Mouse (Mus musculus) hindbrain, embryonic 10.5 days (tissue): ENCODE measurements at regions not wholly inside any gene's neighbourhood (a gene's known extent, or its start where the extent isn't known, plus 50 kb on each side); places are given as distances from the start of the nearest gene placed in this dataset.

ENCODE experiments used
- DNase-seq: peaks from one replicate; pipeline ENCODE4 v3.0.0-alpha.2; 2017; ENCODE audit warnings: low spot score
- H3K27ac ChIP-seq: fragments of 300-500 bp; sonication (generic); 2 replicates; pipeline ENCODE4 v1.5.1; 2016; ENCODE audit warnings: mild to moderate bottlenecking, moderate library complexity
- H3K27me3 ChIP-seq: fragments of 300-500 bp; sonication (generic); 2 replicates; pipeline ENCODE4 v1.6.1; 2016; ENCODE audit warnings: mild to moderate bottlenecking; ENCODE audit not compliant: poor library complexity, insufficient read depth, severe bottlenecking
- H3K36me3 ChIP-seq: fragments of 300-500 bp; sonication (generic); 2 replicates; pipeline ENCODE4 v1.6.1; 2016; ENCODE audit warnings: mild to moderate bottlenecking, moderate library complexity
- H3K4me1 ChIP-seq: fragments of 300-500 bp; sonication (generic); replicated peaks from 2 replicates; pipeline ENCODE4 v1.6.1; 2016; ENCODE audit warnings: mild to moderate bottlenecking
- H3K4me3 ChIP-seq: fragments of 300-500 bp; sonication (generic); 2 replicates; pipeline ENCODE4 v1.5.1; 2016; ENCODE audit warnings: mild to moderate bottlenecking, moderate library complexity
- H3K9me3 ChIP-seq: fragments of 300-500 bp; sonication (generic); 2 replicates; pipeline ENCODE4 v1.6.1; 2016; ENCODE audit warnings: mild to moderate bottlenecking, moderate library complexity
- WGBS: fragments of 180-500 bp; shearing (Covaris S2); methylation state at CpG from one replicate; pipeline ENCODE4 v1.1.7; 2016; 5-methylcytosine and 5-hydroxymethylcytosine counted together

DNA sequence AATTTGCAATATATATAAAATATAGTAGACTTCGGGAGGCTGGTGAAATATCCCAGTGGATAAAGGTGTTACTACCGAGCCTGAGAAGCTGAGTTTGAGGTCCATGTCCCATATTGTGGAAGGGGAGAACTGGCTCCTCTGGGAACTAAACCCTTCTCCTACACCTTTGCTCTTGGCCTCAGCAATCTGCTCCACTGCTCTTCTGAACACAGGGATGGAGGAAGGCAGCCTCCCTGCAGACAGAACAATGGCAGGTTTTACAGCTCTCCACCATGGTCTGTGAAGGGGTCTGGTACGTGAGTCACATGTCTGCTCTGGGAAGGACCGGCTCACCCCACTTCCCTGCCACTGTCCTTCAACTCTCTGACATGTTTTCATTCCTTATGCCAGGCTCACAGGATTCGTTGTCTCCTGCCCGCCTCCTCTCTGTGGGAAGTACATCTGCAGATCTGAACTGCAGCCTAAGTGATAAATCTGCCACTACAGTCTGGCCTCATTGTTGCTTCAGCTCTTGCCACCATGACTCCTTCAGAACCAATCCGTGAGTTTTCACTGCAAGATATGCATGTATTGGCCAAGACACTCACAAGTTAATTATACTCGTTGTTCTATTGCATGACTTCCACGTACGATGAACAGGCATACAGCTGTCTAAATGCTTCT is 220.0 kb upstream of the Gm9767 start:
- Histone ChIP-seq H3K27ac (no peak overlapping the region), H3K4me3 (no peak overlapping the region), H3K4me1 (no peaks in the 10 kb centered on the region), H3K36me3 (no peaks in the 10 kb centered on the region), H3K9me3 (no peaks in the 10 kb centered on the region), H3K27me3 (no peaks in the 10 kb centered on the region)
- no peak for DNase-seq
- 69% methylated on average over 10 of the region's 10 CpGs for WGBS

DNA sequence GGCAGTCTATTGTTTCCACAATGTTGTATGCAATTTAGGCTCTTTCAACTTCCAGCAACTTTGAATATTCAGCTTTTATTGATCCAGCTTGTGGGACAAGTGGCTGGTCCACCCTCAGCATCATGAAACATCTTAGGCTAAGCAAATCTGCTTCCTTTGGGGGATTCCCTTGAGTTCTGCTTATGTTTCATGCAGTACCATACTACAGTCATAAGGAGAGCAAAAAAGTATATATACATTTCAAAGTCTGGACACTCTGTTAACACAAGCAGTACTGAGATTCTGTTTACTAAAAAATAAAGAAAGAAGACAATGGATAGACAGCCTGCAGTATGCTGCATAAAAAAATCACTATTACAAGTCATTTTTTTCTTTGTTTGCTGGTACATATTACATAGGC is 233.7 kb upstream of the Gm9767 start:
- H3K4me3 ChIP-seq: no peak overlapping the region
- H3K27me3 ChIP-seq: no peaks in the 10 kb centered on the region
- no peaks in the 10 kb centered on the region for H3K9me3 ChIP-seq
- DNase-seq: no peak
- no peaks in the 10 kb centered on the region for H3K36me3 ChIP-seq
- no peak overlapping the region for H3K27ac ChIP-seq
- no peaks in the 10 kb centered on the region for H3K4me1 ChIP-seq

DNA sequence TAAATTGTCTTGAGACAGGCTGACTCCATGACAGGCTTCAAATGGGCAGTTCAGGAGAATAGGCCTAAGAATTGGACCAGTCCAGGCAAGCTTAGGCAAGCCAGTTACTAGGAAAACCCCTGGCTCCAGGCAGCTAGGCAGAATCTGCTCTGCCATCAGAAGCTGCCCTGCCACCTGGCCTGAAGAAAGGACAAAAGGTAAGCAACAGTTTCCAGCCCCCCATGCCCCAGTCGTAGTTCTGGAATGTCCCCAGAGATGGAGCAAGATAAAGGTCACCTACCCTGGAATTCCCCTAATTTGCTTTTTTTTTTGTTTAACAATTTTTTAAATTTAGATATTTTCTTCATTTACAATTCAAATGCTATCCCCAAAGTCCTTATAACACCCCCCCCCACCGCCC is 248.8 kb upstream of the Gm9767 start:
- WGBS: 80% methylated on average over 2 of the region's 2 CpGs
- Histone ChIP-seq H3K9me3 (no peaks in the 10 kb centered on the region), H3K27ac (no peak overlapping the region), H3K36me3 (no peaks in the 10 kb centered on the region), H3K4me1 (no peaks in the 10 kb centered on the region), H3K4me3 (no peak overlapping the region), H3K27me3 (no peaks in the 10 kb centered on the region)
- DNase-seq: no peak

DNA sequence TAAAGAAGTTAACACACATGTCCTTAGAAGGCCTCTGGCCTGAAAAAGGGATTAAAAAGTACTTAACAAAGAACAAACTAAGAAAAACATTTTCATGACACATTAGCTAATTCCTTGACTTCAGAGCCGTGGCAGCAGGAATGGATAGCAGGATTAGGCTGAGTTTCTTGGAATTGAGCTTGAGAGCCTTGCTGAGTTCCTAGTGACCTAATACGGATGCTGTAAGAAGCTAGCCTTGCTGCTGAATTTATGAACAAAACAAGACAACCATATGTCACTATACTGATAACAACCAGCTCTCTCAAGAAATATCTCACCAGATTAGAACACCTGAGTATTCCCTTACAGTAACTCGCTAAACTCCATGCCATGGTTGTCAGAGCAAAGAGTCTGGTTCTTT is 268.2 kb upstream of the Smlr1 start:
- DNase-seq: no peak
- no peaks in the 10 kb centered on the region for H3K9me3 ChIP-seq
- whole genome bisulfite sequencing: 86% methylated on average over 3 of the region's 3 CpGs
- H3K36me3 ChIP-seq: no peaks in the 10 kb centered on the region
- H3K4me3 ChIP-seq: no peak overlapping the region
- no peaks in the 10 kb centered on the region for H3K4me1 ChIP-seq
- no peak overlapping the region for H3K27ac ChIP-seq
- no peaks in the 10 kb centered on the region for H3K27me3 ChIP-seq

GRCm38 (mm10) chr10:25801499-25801898 is 265.4 kb upstream of the Smlr1 start:
- peaks cover 6% of the 10 kb centered on the region; the same call in 1 of the 2 replicates for H3K9me3 ChIP-seq
- H3K4me1 ChIP-seq: no peaks in the 10 kb centered on the region
- no peak overlapping the region for H3K27ac ChIP-seq
- no peak overlapping the region for H3K4me3 ChIP-seq
- H3K36me3 ChIP-seq: no peaks in the 10 kb centered on the region
- no peaks in the 10 kb centered on the region for H3K27me3 ChIP-seq
- WGBS: 77% methylated on average over 2 of the region's 2 CpGs
- no peak for DNase-seq

GRCm38 (mm10) chr10:25798881-25799280 is 262.8 kb upstream of the Smlr1 start:
- Histone ChIP-seq H3K4me1 (no peaks in the 10 kb centered on the region), H3K27ac (no peak overlapping the region), H3K9me3 (peaks cover 6% of the 10 kb centered on the region; the same call in 1 of the 2 replicates), H3K36me3 (no peaks in the 10 kb centered on the region), H3K27me3 (no peaks in the 10 kb centered on the region), H3K4me3 (no peak overlapping the region)
- 91% methylated on average over 2 of the region's 2 CpGs for WGBS
- DNase-seq: no peak

- Histone ChIP-seq H3K27ac (no peak overlapping the region), H3K4me3 (no peak overlapping the region), H3K4me1 (no peaks in the 10 kb centered on the region), H3K36me3 (no peaks in the 10 kb centered on the region), H3K27me3 (no peaks in the 10 kb centered on the region), H3K9me3 (no peaks in the 10 kb centered on the region)
- no peak for DNase-seq
- WGBS: 66% methylated on average over 3 of the region's 3 CpGs
Observed at GRCm38 (mm10) chr10:25790363-25790821, 254.3 kb upstream of the Smlr1 start.

DNA sequence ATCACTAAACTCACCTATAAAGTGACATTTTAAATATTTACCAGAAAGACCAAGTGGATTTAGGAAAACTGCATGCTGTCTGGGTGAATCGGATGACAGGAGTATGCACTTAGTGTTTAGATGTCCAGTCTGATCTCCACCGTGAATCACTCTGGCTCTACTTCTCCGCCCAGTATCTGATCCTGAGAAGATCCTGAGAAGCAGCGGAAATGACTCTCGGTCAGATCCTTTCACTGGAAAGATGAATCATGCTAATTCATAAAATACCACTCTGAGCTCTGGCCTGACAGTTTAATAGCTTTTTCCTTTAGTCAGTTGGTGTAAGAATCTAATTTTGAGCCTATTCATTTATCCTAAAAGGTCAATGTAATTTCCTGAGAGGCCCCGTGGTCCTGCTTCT is 252.6 kb upstream of the Smlr1 start:
- Histone ChIP-seq H3K27ac (no peak overlapping the region), H3K27me3 (no peaks in the 10 kb centered on the region), H3K36me3 (no peaks in the 10 kb centered on the region), H3K4me1 (no peaks in the 10 kb centered on the region), H3K4me3 (no peak overlapping the region), H3K9me3 (no peaks in the 10 kb centered on the region)
- no peak for DNase-seq
- 92% methylated on average over 6 of the region's 6 CpGs for WGBS

DNA sequence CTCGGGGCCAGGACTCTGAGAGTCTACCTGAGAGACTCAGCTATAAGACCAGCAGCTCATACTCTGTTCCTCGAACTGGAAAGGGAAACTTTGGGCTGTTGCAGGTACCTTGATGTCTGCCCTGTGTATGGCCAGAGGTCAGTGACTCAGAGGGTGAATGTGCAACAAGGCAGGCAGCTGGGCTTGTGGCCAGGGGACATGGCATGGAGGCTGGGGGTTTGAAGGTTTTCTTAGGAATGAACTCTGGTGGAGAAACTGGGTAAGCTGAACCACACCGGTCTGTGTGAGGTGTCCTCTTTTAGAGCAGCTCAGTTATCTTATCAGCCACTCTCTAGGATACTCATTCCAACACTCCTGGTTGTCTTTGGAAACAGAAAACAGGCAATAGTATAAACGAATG is 251.9 kb upstream of the Smlr1 start:
- WGBS: 88% methylated on average over 4 of the region's 4 CpGs
- Histone ChIP-seq H3K4me1 (no peaks in the 10 kb centered on the region), H3K27ac (no peak overlapping the region), H3K9me3 (no peaks in the 10 kb centered on the region), H3K27me3 (no peaks in the 10 kb centered on the region), H3K36me3 (no peaks in the 10 kb centered on the region), H3K4me3 (no peak overlapping the region)
- DNase-seq: no peak

- H3K27me3 ChIP-seq: no peaks in the 10 kb centered on the region
- H3K4me3 ChIP-seq: no peak overlapping the region
- no peaks in the 10 kb centered on the region for H3K4me1 ChIP-seq
- no peak for DNase-seq
- no peaks in the 10 kb centered on the region for H3K36me3 ChIP-seq
- WGBS: 57% methylated on average over 3 of the region's 3 CpGs
- no peak overlapping the region for H3K27ac ChIP-seq
- H3K9me3 ChIP-seq: no peaks in the 10 kb centered on the region
Observed at GRCm38 (mm10) chr10:25783861-25784260, 247.8 kb upstream of the Smlr1 start.

- no peaks in the 10 kb centered on the region for H3K9me3 ChIP-seq
- no peaks in the 10 kb centered on the region for H3K36me3 ChIP-seq
- H3K4me1 ChIP-seq: no peaks in the 10 kb centered on the region; the same call in 1 of the 2 replicates
- H3K4me3 ChIP-seq: no peak overlapping the region
- H3K27ac ChIP-seq: no peak overlapping the region
- 95% methylated on average over 4 of the region's 4 CpGs for WGBS
- no peaks in the 10 kb centered on the region for H3K27me3 ChIP-seq
- DNase-seq: no peak
Observed at GRCm38 (mm10) chr10:25779476-25779875, 243.4 kb upstream of the Smlr1 start.

- DNase-seq: no peak
- 81% methylated on average over 2 of the region's 2 CpGs for WGBS
Observed at GRCm38 (mm10) chr10:25777717-25778116, 241.7 kb upstream of the Smlr1 start.

DNA sequence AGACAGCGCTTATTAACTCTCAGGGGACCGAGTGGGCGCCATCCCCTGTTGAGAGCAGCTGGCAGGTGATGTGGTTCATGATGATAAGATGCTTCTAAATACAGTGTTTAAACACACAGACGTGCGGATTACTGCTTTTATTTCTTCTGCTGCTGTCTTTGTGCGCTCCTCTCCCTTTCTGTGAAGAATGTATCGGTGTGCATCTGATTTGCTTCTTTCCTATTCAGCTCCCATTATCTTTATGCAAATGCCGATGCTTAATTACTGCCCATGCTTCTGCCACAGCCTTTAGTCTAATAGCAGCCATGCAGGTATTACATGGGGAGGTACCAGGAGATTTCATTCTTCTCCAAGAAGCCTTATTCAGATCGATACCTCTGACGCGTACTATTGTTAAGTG is 240.6 kb upstream of the Smlr1 start:
- no peaks in the 10 kb centered on the region for H3K36me3 ChIP-seq
- no peak for DNase-seq
- WGBS: 85% methylated on average over 11 of the region's 11 CpGs
- H3K27me3 ChIP-seq: no peaks in the 10 kb centered on the region
- H3K9me3 ChIP-seq: no peaks in the 10 kb centered on the region
- H3K4me3 ChIP-seq: no peak overlapping the region
- H3K27ac ChIP-seq: no peak overlapping the region
- no peaks in the 10 kb centered on the region; the same call in 1 of the 2 replicates for H3K4me1 ChIP-seq

More at GRCm38 (mm10) chr10:25777717-25778116, 241.7 kb upstream of the Smlr1 start:
- Histone ChIP-seq H3K9me3 (no peaks in the 10 kb centered on the region), H3K27ac (no peak overlapping the region), H3K27me3 (no peaks in the 10 kb centered on the region), H3K4me1 (no peaks in the 10 kb centered on the region; the same call in 1 of the 2 replicates), H3K4me3 (no peak overlapping the region), H3K36me3 (no peaks in the 10 kb centered on the region)

DNA sequence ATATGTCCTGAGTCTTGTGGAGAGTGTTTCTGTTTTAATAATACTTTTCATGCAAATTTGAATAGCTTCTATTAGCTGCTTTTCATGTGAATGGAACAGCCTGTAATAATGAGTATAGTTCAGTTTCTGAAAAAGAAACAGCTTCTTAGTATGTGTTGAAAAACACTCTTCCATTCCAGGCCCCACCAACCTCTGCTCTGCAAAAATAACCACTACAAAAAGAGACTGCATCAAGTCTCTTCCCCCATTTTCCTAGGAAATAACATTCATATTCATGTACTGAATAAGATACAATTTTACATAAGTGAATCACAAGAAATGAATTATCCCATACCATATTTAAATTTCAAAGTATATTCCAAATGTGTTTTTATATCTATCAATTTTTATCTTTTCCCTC is 234.0 kb upstream of the Smlr1 start:
- H3K4me1 ChIP-seq: no peaks in the 10 kb centered on the region
- no peaks in the 10 kb centered on the region for H3K27me3 ChIP-seq
- no peaks in the 10 kb centered on the region for H3K36me3 ChIP-seq
- H3K27ac ChIP-seq: no peak overlapping the region
- H3K9me3 ChIP-seq: no peaks in the 10 kb centered on the region
- no peak for DNase-seq
- no peak overlapping the region for H3K4me3 ChIP-seq
